In genomic region chr13:70192101-70193025, GRCm38 (mm10) we compare ENCODE assay signal across 10 mouse cellular contexts.
DNase-seq lines count a peak whose midpoint lies in the region; ATAC-seq and TF ChIP-seq lines count a peak whose summit lies in the region.
"Had no signal": no experiment of that assay in that cellular context is flagged by ENCODE, and none has a peak within 500 bp of the region (broad histone marks: within the 10 kb centered on the region; RNA-seq: fewer than 3 reads in every experiment).

No protein-coding gene starts in this region.

- no peak overlapping the region for H3K9ac ChIP-seq in neural tube, embryonic 13.5 days
- H3K9ac ChIP-seq in forebrain, embryonic 15.5 days (replicated peaks) = no peak overlapping the region
- no peak overlapping the region for H3K9ac ChIP-seq in stomach, postnatal 0 days (ENCODE audit: low read length)
- H3K9ac ChIP-seq: embryonic facial prominence, embryonic 13.5 days; liver, embryonic 13.5 days had no signal

- DNase-seq in neural tube, embryonic 10.5 days (ENCODE audit: extremely low spot score, low spot score) = no peak
- DNase-seq in layer of hippocampus, postnatal 14 days (ENCODE audit: low spot score in 2 of 2) = peak; percentile 39 to 69
- DNase-seq in stomach, postnatal 0 days (ENCODE audit: low spot score) = no peak
- DNase-seq in heart, postnatal 4 days = no peak
- DNase-seq in thymus, adult 2 months = no peak
- DNase-seq: heart, adult 2 months; liver, embryonic 13.5 days had no signal

- H3K4me1 ChIP-seq in neural tube, embryonic 13.5 days (replicated peaks) = peaks cover 11% of the 10 kb centered on the region
- H3K4me1 ChIP-seq in forebrain, embryonic 15.5 days = peaks cover 39% of the 10 kb centered on the region
- no peaks in the 10 kb centered on the region for H3K4me1 ChIP-seq in stomach, postnatal 0 days (replicated peaks; ENCODE audit: control insufficient read depth, insufficient read depth)
- H3K4me1 ChIP-seq in thymus, adult 2 months (replicated peaks; ENCODE audit: control insufficient read depth, insufficient read depth, low read length) = no peaks in the 10 kb centered on the region
- H3K4me1 ChIP-seq: embryonic facial prominence, embryonic 13.5 days; liver, embryonic 13.5 days had no signal

- H3K4me3 ChIP-seq in neural tube, embryonic 13.5 days = no peak overlapping the region
- H3K4me3 ChIP-seq in forebrain, embryonic 15.5 days = no peak overlapping the region
- no peak overlapping the region for H3K4me3 ChIP-seq in stomach, postnatal 0 days (ENCODE audit: low read depth, low read length)
- no peak overlapping the region for H3K4me3 ChIP-seq in thymus, adult 2 months (ENCODE audit: control insufficient read depth, insufficient read depth, low read length)
- H3K4me3 ChIP-seq: embryonic facial prominence, embryonic 13.5 days; heart, adult 2 months; liver, embryonic 13.5 days had no signal

- peak; percentile 67; the same call in 1 of the 2 replicates for ATAC-seq in neural tube, embryonic 13.5 days (ENCODE audit: low read depth)
- peak; percentile 94 for ATAC-seq in forebrain, embryonic 15.5 days (replicated peaks)
- no peak for ATAC-seq in stomach, postnatal 0 days (ENCODE audit: low FRiP score, low TSS enrichment)

- H3K27ac ChIP-seq in neural tube, embryonic 13.5 days (replicated peaks) = peak overlapping the region; percentile 61
- H3K27ac ChIP-seq in forebrain, embryonic 15.5 days (replicated peaks) = peak overlapping the region; percentile 81
- no peak overlapping the region for H3K27ac ChIP-seq in stomach, postnatal 0 days (replicated peaks)
- no peak overlapping the region for H3K27ac ChIP-seq in thymus, adult 2 months (ENCODE audit: control insufficient read depth, insufficient read depth, low read length)
- H3K27ac ChIP-seq: embryonic facial prominence, embryonic 13.5 days; heart, adult 2 months; liver, embryonic 13.5 days had no signal

- no peaks in the 10 kb centered on the region for H3K9me3 ChIP-seq in neural tube, embryonic 13.5 days
- no peaks in the 10 kb centered on the region for H3K9me3 ChIP-seq in forebrain, embryonic 15.5 days
- no peaks in the 10 kb centered on the region for H3K9me3 ChIP-seq in stomach, postnatal 0 days (ENCODE audit: control insufficient read depth, low read length)
- H3K9me3 ChIP-seq: embryonic facial prominence, embryonic 13.5 days; liver, embryonic 13.5 days had no signal

- no peaks in the 10 kb centered on the region for H3K27me3 ChIP-seq in neural tube, embryonic 13.5 days
- H3K27me3 ChIP-seq in forebrain, embryonic 15.5 days = no peaks in the 10 kb centered on the region
- no peaks in the 10 kb centered on the region for H3K27me3 ChIP-seq in stomach, postnatal 0 days (ENCODE audit: control insufficient read depth, insufficient read depth, low read length)
- no peaks in the 10 kb centered on the region for H3K27me3 ChIP-seq in thymus, adult 2 months (ENCODE audit: control insufficient read depth, insufficient read depth, low read length)
- H3K27me3 ChIP-seq: embryonic facial prominence, embryonic 13.5 days; liver, embryonic 13.5 days had no signal

- TF ChIP-seq EP300 in stomach, postnatal 0 days (optimal IDR thresholded peaks at IDR 0.05) = no peak

- no peak overlapping the region for H3K4me2 ChIP-seq in neural tube, embryonic 13.5 days
- H3K4me2 ChIP-seq in forebrain, embryonic 15.5 days (replicated peaks) = no peak overlapping the region
- no peak overlapping the region for H3K4me2 ChIP-seq in stomach, postnatal 0 days (replicated peaks; ENCODE audit: low read depth)
- H3K4me2 ChIP-seq: embryonic facial prominence, embryonic 13.5 days; liver, embryonic 13.5 days had no signal

- no peaks in the 10 kb centered on the region for H3K36me3 ChIP-seq in neural tube, embryonic 13.5 days
- no peaks in the 10 kb centered on the region for H3K36me3 ChIP-seq in forebrain, embryonic 15.5 days
- no peaks in the 10 kb centered on the region for H3K36me3 ChIP-seq in stomach, postnatal 0 days (ENCODE audit: control insufficient read depth, insufficient read depth, low read length)
- no peaks in the 10 kb centered on the region for H3K36me3 ChIP-seq in thymus, adult 2 months (ENCODE audit: control insufficient read depth, insufficient read depth, low read length)
- H3K36me3 ChIP-seq: embryonic facial prominence, embryonic 13.5 days; liver, embryonic 13.5 days had no signal

- 66% methylated on average over 13 of the region's 13 CpGs for WGBS in neural tube, embryonic 13.5 days
- 41% methylated on average over 13 of the region's 13 CpGs for WGBS in forebrain, embryonic 15.5 days
- 79% methylated on average over 13 of the region's 13 CpGs for WGBS in stomach, postnatal 0 days
- WGBS in thymus, adult 2 months = 85% methylated on average over 13 of the region's 13 CpGs

- TF ChIP-seq POLR2A in thymus, adult 2 months (IDR thresholded peaks at IDR 0.05; ENCODE audit: control insufficient read depth, extremely low read depth, insufficient read depth, low read length, poor library complexity) = no peak

- TF ChIP-seq CTCF in stomach, postnatal 0 days (IDR thresholded peaks at IDR 0.05; ENCODE audit: low read depth) = peak; percentile 25; the same call in 1 of the 2 replicates
- no peak for TF ChIP-seq CTCF in thymus, adult 2 months (IDR thresholded peaks at IDR 0.05; ENCODE audit: borderline replicate concordance, control insufficient read depth, extremely low read depth, insufficient read depth, low read length, poor library complexity)

Comparison
In these comparisons a context has a peak if more than half of its experiments do, and no peak if none do; other contexts are left out.
1. H3K27ac ChIP-seq: peak in neural tube, embryonic 13.5 days (single experiment) and forebrain, embryonic 15.5 days (single experiment); none in stomach, postnatal 0 days (single experiment) and thymus, adult 2 months (single experiment).
2. DNase-seq: peak in layer of hippocampus, postnatal 14 days (2 of 2); none in neural tube, embryonic 10.5 days (single experiment), stomach, postnatal 0 days (single experiment), heart, postnatal 4 days (single experiment) and thymus, adult 2 months (single experiment).